Mouse (Mus musculus) embryonic facial prominence, embryonic 15.5 days (tissue): Measurements from ENCODE around the gene Naa15. TPM values are rescaled to one million over a fixed set of nuclear protein-coding genes. Genes with fewer than 3 reads are reported as not detected.

ENCODE experiments used
- ATAC-seq: fragments of 200-750 bp; cut with Nextera tagmentation; 2 replicates; pipeline ENCODE4 v1.8.0; 2017; ENCODE audit warnings: low read depth, moderate TSS enrichment; ENCODE audit not compliant: insufficient number of reproducible peaks, low FRiP score, low TSS enrichment
- H3K27ac ChIP-seq: fragments of 300-500 bp; sonication (generic); replicated peaks from 2 replicates; pipeline ENCODE4 v1.5.1; 2015; ENCODE audit warnings: mild to moderate bottlenecking, inconsistent platforms
- H3K27me3 ChIP-seq: fragments of 300-500 bp; sonication (generic); 2 replicates; pipeline ENCODE4 v1.6.1; 2015; ENCODE audit warnings: inconsistent platforms
- H3K36me3 ChIP-seq: fragments of 300-500 bp; sonication (generic); 2 replicates; pipeline ENCODE4 v1.6.1; 2015; ENCODE audit warnings: mild to moderate bottlenecking, inconsistent platforms
- H3K4me1 ChIP-seq: fragments of 300-500 bp; sonication (generic); 2 replicates; pipeline ENCODE4 v1.6.1; 2015; ENCODE audit warnings: inconsistent platforms
- H3K4me2 ChIP-seq: fragments of 300-500 bp; sonication (generic); replicated peaks from 2 replicates; pipeline ENCODE4 v1.6.1; 2015; ENCODE audit warnings: mild to moderate bottlenecking, inconsistent platforms
- H3K4me3 ChIP-seq: fragments of 300-500 bp; sonication (generic); replicated peaks from 2 replicates; pipeline ENCODE4 v1.5.1; 2015; ENCODE audit warnings: mild to moderate bottlenecking, inconsistent platforms
- H3K9ac ChIP-seq: fragments of 300-500 bp; sonication (generic); 2 replicates; pipeline ENCODE4 v1.6.1; 2015; ENCODE audit warnings: inconsistent platforms
- H3K9me3 ChIP-seq: fragments of 300-500 bp; sonication (generic); replicated peaks from 2 replicates; pipeline ENCODE4 v1.6.1; 2016; ENCODE audit warnings: inconsistent platforms
- WGBS: fragments of 180-500 bp; shearing (Covaris S2); methylation state at CpG from one replicate; pipeline ENCODE4 v1.1.7; 2015; 5-methylcytosine and 5-hydroxymethylcytosine counted together
- polyA plus RNA-seq: library from polyadenylated mRNA; unstranded; fragments of >200 nt; fragmentation: Nextera tagmentation; extraction: Ambion mirVana; gene quantifications from 2 replicates; pipeline ENCODE4 v1.2.1, GENCODE M21; 2015

The Naa15 gene
- 40.6 and 41.4 TPM in 2 replicates for polyA plus RNA-seq

DNA sequence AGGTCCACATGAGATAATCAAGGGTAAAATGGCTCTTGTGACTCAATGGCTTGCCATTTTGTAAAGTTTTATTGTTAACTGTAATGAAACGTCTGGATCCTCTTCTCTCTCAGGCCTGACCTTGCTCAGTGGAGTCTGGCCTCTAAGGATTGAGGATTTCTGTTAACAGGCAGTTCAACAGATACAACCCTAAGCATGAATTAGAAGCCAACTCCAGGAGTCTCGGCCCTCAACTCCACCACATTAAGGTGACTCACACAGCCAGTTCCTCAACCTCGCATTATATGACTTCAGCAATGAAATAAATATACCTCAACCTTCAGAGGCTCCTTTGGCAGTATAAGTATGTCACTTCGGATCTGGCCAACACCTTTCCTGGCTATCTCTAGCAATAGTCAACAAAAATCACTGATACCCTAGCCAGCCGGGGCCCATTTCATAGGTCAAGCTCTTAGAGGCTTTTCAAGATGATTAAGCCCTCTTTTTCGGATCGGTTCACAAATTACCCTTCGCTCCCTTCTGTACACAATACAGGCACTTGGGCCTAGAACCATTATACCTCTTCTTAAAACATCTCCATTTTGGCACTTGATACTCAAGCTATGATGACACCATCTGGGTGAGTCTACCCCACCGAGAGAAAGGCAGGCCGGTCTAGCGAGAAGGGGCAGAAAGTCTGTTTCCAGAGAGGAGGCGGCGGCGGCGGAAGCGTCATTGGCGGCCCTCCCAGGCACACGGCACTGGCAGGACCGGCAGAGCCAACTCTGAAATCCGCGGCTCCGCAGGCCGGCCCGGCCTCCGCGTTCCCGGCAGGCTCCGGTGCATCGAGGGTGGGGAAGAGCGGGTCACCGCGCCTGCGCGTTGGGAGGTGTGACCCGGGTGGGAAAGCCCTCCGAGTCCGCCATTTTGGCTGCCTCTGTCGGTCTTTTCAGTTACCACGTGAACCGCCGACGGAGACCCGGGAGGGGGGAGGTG lies at the start of gene Naa15:
Gene Naa15 (plus strand): TSS at position 51 of the 975 bp plus-strand sequence.
- H3K9me3 ChIP-seq, result no peaks in the 10 kb centered on the region
- no peaks in the 10 kb centered on the region for H3K36me3 ChIP-seq
- WGBS, result 3% methylated on average over 43 of the region's 43 CpGs
- peak within 1 kb of the TSS; percentile 92 for H3K27ac ChIP-seq
- peaks cover 16% of the 10 kb centered on the region for H3K4me1 ChIP-seq
- H3K27me3 ChIP-seq, result no peaks in the 10 kb centered on the region
- H3K4me2 ChIP-seq, result peak within 1 kb of the TSS; percentile 55
- peak within 1 kb of the TSS; percentile 93 for H3K9ac ChIP-seq
- ATAC-seq, result peak; percentile 94
- H3K4me3 ChIP-seq, result peak within 1 kb of the TSS; percentile 98

DNA sequence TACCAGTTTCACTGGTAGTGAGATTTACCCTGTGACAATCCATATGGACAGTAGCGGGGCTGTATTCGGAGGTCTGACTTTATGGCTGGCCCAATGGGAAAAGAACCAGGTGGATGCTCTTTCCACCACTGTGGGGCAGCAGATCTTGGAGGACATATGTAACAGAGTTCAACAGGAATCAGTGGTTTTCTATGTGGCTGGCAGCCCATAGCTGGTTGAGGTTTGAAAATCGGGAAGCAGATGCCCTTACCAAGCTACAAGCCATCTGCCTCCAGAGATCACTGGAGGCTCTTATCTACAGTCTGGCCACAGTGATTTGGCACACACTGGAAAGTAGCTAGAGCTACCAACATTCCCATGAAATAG lies 49.4 kb upstream of the Naa15 start:
- 5% methylated on average over 3 of the region's 3 CpGs for WGBS
- peak overlapping the region; percentile 73 for H3K4me2 ChIP-seq
- H3K4me3 ChIP-seq, result peak overlapping the region; percentile 47
- no peak overlapping the region for H3K27ac ChIP-seq
- no peak for ATAC-seq
- H3K36me3 ChIP-seq, result no peaks in the 10 kb centered on the region
- no peak overlapping the region for H3K9ac ChIP-seq
- no peaks in the 10 kb centered on the region; the same call in 1 of the 2 replicates for H3K27me3 ChIP-seq
- peaks cover 15% of the 10 kb centered on the region for H3K4me1 ChIP-seq
- no peaks in the 10 kb centered on the region for H3K9me3 ChIP-seq

DNA sequence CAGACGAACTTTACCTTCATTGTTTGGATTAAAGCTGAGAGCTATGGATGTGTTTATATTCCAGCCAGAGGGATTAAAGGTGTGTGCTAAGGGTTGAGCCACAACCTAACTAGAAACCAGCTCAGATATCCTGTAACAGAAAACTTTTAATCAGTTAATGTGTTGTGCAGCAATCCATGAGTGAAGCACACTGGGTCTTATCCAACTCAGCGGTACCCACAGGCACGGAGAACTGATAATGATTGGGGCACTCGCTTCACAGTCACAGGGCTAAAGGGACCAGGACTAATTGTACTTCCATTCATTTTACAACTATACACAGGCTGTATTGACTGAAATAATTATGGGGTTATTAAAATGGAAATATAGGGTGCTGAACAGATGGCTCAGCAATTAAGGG lies 48.0 kb upstream of the Naa15 start:
- WGBS, result 71% methylated on average over 4 of the region's 4 CpGs
- Histone ChIP-seq H3K4me3 (no peak overlapping the region), H3K4me1 (peaks cover 12% of the 10 kb centered on the region), H3K27ac (no peak overlapping the region), H3K27me3 (no peaks in the 10 kb centered on the region; the same call in 1 of the 2 replicates), H3K9me3 (no peaks in the 10 kb centered on the region), H3K36me3 (no peaks in the 10 kb centered on the region), H3K4me2 (no peak overlapping the region), H3K9ac (no peak overlapping the region)
- no peak for ATAC-seq

DNA sequence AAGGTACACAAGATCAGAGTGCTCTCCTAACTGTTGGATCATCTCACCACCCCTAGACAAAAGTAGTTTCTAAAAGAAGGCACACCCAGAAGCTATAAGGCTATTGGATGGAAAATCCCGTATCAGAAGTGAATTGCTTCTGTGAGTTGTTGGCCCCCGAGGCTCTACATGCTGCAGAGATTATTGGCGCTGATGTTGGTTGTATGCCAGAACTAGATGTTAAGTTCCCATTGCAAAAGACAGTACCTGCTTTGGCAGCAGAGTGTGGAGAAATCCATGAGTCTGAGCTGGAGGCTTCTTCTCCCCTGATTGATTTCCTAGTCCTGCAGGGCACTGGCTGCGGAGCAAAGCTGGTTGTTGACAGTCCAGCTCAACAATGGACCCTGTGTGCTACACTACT lies 46.9 kb upstream of the Naa15 start:
- WGBS, result 63% methylated on average over 4 of the region's 4 CpGs
- no peak overlapping the region for H3K4me3 ChIP-seq

DNA sequence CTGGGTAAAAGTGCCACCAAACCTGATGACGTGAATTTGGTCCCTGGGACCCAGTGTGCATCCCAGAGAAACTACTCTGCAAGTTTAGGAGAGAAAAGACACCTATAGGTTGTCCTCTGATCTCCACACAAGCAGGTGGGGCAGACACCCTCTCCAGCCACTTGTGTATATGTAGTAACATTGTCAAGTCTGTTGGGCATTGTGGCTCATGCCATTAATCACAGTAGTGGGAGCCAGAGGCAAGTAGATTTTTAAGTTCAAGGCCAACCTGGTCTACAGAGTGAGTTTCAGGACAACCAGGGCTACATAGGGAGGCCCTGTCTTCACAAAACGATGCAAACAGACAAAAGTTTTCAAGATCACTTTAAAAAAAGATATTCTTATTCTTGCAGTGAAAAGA lies 43.1 kb upstream of the Naa15 start:
- Histone ChIP-seq H3K27ac (no peak overlapping the region), H3K4me1 (no peaks in the 10 kb centered on the region), H3K36me3 (no peaks in the 10 kb centered on the region), H3K27me3 (no peaks in the 10 kb centered on the region), H3K9ac (no peak overlapping the region), H3K4me3 (no peak overlapping the region), H3K4me2 (no peak overlapping the region), H3K9me3 (no peaks in the 10 kb centered on the region)
- ATAC-seq, result no peak
- WGBS, result 69% methylated on average over 2 of the region's 2 CpGs

More for the DNA sequence above, 46.9 kb upstream of the Naa15 start:
- no peak overlapping the region for H3K9ac ChIP-seq
- no peaks in the 10 kb centered on the region; the same call in 1 of the 2 replicates for H3K27me3 ChIP-seq
- H3K4me1 ChIP-seq, result peaks cover 12% of the 10 kb centered on the region
- no peak overlapping the region for H3K27ac ChIP-seq
- H3K36me3 ChIP-seq, result no peaks in the 10 kb centered on the region
- no peak for ATAC-seq
- H3K9me3 ChIP-seq, result no peaks in the 10 kb centered on the region
- H3K4me2 ChIP-seq, result no peak overlapping the region

DNA sequence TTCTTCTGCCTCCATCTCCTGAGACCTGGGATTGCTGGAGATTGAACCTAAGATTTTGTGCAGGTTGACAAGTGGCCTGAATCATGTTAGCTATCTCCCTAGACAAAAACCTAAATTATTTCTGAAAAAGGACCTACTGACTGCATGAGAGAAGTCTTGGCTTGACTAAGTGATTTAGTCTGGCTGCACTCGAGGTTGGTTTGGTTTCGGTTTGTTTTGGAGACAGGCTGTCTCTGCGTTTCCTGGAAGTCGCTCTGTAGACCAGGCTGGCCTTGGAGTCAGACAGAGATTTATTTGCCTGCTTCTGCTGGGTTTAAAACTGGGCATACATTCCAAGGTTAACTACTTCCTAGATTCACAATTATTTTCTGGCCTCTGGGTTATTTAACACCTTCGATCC lies 42.1 kb upstream of the Naa15 start:
- no peak overlapping the region for H3K4me3 ChIP-seq
- H3K4me1 ChIP-seq, result no peaks in the 10 kb centered on the region
- H3K27ac ChIP-seq, result no peak overlapping the region
- WGBS, result 67% methylated on average over 5 of the region's 5 CpGs
- no peak for ATAC-seq
- H3K9ac ChIP-seq, result no peak overlapping the region
- no peaks in the 10 kb centered on the region for H3K27me3 ChIP-seq
- H3K4me2 ChIP-seq, result no peak overlapping the region
- no peaks in the 10 kb centered on the region for H3K9me3 ChIP-seq
- H3K36me3 ChIP-seq, result no peaks in the 10 kb centered on the region

DNA sequence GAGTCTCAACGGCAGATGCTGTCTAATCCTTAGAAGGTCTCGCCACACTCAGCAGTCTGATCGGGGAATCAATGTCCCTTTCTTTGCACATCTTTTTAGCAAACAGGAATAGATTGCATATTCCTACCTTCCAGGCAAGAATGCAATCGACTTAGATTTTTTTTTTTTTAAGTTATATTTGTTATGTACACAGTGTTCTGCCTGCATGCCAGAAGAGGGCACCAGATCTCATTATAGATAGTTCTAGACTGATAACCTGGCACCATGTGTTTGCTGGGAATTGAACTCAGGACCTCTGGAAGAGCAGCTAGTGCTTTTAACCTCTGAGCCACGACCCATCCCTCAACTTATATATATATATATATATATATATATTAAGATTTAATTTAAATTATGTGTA lies 41.4 kb upstream of the Naa15 start:
- 71% methylated on average over 5 of the region's 5 CpGs for WGBS
- Histone ChIP-seq H3K27ac (no peak overlapping the region), H3K9ac (no peak overlapping the region), H3K4me1 (peaks cover 5% of the 10 kb centered on the region; the same call in 1 of the 2 replicates), H3K4me2 (no peak overlapping the region), H3K27me3 (no peaks in the 10 kb centered on the region), H3K4me3 (no peak overlapping the region), H3K9me3 (no peaks in the 10 kb centered on the region), H3K36me3 (no peaks in the 10 kb centered on the region)
- no peak for ATAC-seq

DNA sequence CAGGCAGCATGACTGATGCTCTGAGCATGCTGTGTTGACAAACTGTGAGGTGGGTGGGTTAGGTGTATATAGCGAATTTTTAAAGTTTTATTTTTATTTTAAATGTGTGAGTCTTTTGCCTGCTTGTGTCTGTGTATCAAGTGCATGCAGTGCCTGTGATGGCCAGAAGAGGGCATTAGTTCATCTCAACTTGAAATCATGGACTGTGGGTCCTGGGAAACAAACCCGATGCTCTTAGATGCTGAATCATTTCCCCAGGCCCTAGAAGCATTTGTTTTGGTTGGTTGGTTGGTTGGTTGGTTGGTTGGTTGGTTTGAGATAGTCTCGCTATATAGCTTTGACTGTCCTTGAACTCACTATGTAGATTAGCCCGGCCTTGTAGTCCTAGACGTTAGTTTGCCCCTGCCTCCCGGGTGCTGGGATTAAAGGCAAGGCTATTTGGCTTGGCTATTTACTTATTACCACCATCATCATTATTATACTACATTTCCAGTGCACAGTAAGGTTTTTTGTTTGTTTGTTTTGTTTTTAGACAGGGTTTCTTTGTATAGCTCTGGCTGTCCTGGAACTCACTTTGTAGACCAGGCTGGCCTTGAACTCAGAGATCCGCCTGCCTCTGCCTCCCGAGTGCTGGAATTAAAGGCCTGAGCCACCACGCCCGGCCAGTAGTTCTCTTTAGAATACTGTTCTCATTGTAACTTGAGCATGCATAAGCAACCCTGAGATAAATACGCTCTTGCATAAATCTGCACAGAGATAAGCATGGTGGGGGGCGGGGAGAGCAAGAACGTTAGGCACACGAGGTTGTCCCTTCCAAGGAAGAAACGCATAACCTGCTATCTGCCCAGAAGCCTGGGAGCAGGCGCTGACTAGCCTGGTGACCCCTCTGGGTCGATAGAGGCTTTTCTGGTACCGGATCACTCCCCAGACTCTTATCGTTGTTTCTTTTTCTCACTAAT lies 39.4 kb upstream of the Naa15 start:
- H3K27me3 ChIP-seq, result no peaks in the 10 kb centered on the region
- H3K27ac ChIP-seq, result no peak overlapping the region
- 80% methylated on average over 19 of the region's 19 CpGs for WGBS
- H3K4me3 ChIP-seq, result no peak overlapping the region
- H3K9ac ChIP-seq, result no peak overlapping the region
- peaks cover 6% of the 10 kb centered on the region; the same call in 1 of the 2 replicates for H3K4me1 ChIP-seq
- no peak for ATAC-seq
- no peaks in the 10 kb centered on the region for H3K36me3 ChIP-seq
- H3K4me2 ChIP-seq, result no peak overlapping the region
- no peaks in the 10 kb centered on the region for H3K9me3 ChIP-seq

DNA sequence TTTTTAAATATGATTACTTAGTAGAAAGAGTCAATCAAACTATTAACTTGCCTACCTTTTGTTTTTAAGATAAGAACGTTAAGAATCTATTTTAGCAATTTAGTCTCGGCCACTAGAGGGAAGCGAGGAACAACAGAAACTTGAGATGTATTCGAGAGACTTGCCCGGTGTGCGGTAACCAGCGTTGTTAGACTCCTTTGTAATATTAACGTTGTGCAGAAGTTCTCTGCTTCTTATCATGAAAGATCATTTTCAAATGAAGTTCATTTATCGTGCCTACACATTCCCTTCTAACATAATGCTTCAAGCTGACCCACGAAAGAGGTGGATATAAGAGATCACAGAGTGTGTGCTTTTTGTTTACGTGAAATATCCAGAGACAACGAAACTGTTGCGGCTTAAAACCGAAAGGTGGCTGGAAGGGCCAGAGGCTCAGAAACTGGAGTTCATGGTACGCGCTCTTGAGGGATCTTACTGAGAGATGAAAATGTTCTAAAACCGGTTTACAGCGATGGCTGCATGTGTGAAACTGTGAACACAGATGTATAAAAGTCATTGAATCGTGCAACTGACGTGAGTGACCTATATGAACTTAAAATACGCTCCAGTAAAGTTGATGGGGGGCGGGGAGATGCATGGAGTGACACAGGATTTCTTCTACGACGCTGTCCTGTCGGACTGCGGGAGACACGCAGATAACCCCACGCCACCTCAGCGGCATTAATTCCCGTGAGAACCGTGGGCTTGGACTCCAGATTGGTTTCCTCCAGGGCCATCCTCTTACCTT lies 36.9 kb upstream of the Naa15 start:
- H3K36me3 ChIP-seq, result no peaks in the 10 kb centered on the region
- H3K4me1 ChIP-seq, result peaks cover 6% of the 10 kb centered on the region; the same call in 1 of the 2 replicates
- 34% methylated on average over 31 of the region's 31 CpGs for WGBS
- peak overlapping the region; percentile 38 for H3K4me3 ChIP-seq
- no peak for ATAC-seq
- H3K27me3 ChIP-seq, result no peaks in the 10 kb centered on the region
- H3K9ac ChIP-seq, result no peak overlapping the region
- no peaks in the 10 kb centered on the region for H3K9me3 ChIP-seq
- peak overlapping the region; percentile 46 for H3K4me2 ChIP-seq
- H3K27ac ChIP-seq, result 0 out of 2 replicates have a peak overlapping the region, but pooled peaks have one; percentile 35

DNA sequence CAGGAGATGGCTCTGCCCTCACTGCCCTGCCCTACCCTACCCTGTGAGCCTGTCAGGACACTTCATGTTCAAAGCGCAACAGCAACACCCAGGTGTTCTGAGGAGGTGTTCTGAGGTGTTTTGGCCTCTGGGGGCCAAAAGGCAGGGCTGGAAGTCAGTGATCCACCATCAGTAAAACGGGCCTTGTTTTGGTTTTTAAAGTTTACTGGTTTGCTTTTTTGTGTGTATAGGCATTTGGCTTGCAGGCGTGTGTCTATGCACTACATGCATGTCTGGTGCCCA lies 36.3 kb upstream of the Naa15 start:
- Histone ChIP-seq H3K4me2 (peak overlapping the region; percentile 46), H3K9ac (no peak overlapping the region), H3K36me3 (no peaks in the 10 kb centered on the region), H3K27ac (no peak overlapping the region), H3K4me1 (peaks cover 6% of the 10 kb centered on the region; the same call in 1 of the 2 replicates), H3K9me3 (no peaks in the 10 kb centered on the region), H3K4me3 (peak overlapping the region; percentile 38), H3K27me3 (no peaks in the 10 kb centered on the region)
- ATAC-seq, result no peak
- 83% methylated on average over 3 of the region's 3 CpGs for WGBS
